Mouse (Mus musculus) heart, postnatal 0 days (tissue): Measurements from ENCODE around the gene Nfic. TPM values are rescaled to one million over a fixed set of nuclear protein-coding genes. Genes with fewer than 3 reads are reported as not detected.

Experiments
- ATAC-seq: fragments of 200-750 bp; cut with Nextera tagmentation; 2 replicates; pipeline ENCODE4 v1.8.0; 2017; ENCODE audit warnings: low read depth, moderate number of reproducible peaks, moderate library complexity; ENCODE audit not compliant: insufficient read depth
- DNase-seq: peaks from one replicate; pipeline ENCODE4 v3.0.0-alpha.2; 2016; ENCODE audit warnings: low spot score
- H3K27ac ChIP-seq: fragments of 300-500 bp; sonication (generic); 2 replicates; pipeline ENCODE4 v1.5.1; 2014; ENCODE audit warnings: low read depth, mild to moderate bottlenecking
- H3K27me3 ChIP-seq: fragments of 300-500 bp; sonication (generic); 2 replicates; pipeline ENCODE4 v1.6.1; 2014; ENCODE audit warnings: low read length, mixed read lengths; ENCODE audit not compliant: control insufficient read depth, insufficient read depth
- H3K36me3 ChIP-seq: fragments of 300-500 bp; sonication (generic); replicated peaks from 2 replicates; pipeline ENCODE4 v1.6.1; 2014; ENCODE audit warnings: low read length, mixed read lengths; ENCODE audit not compliant: control insufficient read depth, insufficient read depth
- H3K4me1 ChIP-seq: fragments of 300-500 bp; sonication (generic); 2 replicates; pipeline ENCODE4 v1.6.1; 2014; ENCODE audit warnings: antibody characterized with exemption; ENCODE audit not compliant: control insufficient read depth, insufficient read depth
- H3K4me2 ChIP-seq: fragments of 300-500 bp; sonication (generic); 2 replicates; pipeline ENCODE4 v1.6.1; 2014; ENCODE audit warnings: low read depth, mild to moderate bottlenecking, low read length, moderate library complexity
- H3K4me3 ChIP-seq: fragments of 300-500 bp; sonication (generic); 2 replicates; pipeline ENCODE4 v1.5.1; 2014; ENCODE audit warnings: low read depth, low read length
- H3K9ac ChIP-seq: fragments of 300-500 bp; sonication (generic); replicated peaks from 2 replicates; pipeline ENCODE4 v1.6.1; 2014; ENCODE audit warnings: low read depth, low read length, mixed read lengths
- H3K9me3 ChIP-seq: fragments of 300-500 bp; sonication (generic); replicated peaks from 2 replicates; pipeline ENCODE4 v1.6.1; 2016; ENCODE audit warnings: low read length; ENCODE audit not compliant: control insufficient read depth
- CTCF ChIP-seq: IDR thresholded peaks from 2 replicates; pipeline ENCODE4 v1.5.1; 2016; ENCODE audit warnings: antibody characterized with exemption, control low read depth, low read depth
- EP300 ChIP-seq: IDR thresholded peaks from 2 replicates; pipeline ENCODE4 v1.6.1; 2016; ENCODE audit warnings: antibody characterized with exemption, low read depth
- WGBS: fragments of 180-500 bp; shearing (Covaris S2); extraction: QIAGEN DNeasy Blood & Tissue Kit; methylation state at CpG from one replicate; pipeline ENCODE4 v1.1.7; 2014; 5-methylcytosine and 5-hydroxymethylcytosine counted together
- polyA plus RNA-seq: library from polyadenylated mRNA; unstranded; fragments of >200 nt; fragmentation: Nextera tagmentation; extraction: Ambion mirVana; gene quantifications from 2 replicates; pipeline ENCODE4 v1.2.1, GENCODE M21; 2015
- total RNA-seq: library from RNA; depleted of rRNA; stranded (reverse); fragments of >200 nt; gene quantifications from 2 replicates; pipeline ENCODE4 v1.2.3, GENCODE M21; 2014; ENCODE audit warnings: low replicate concordance

Gene Nfic
- total and polyA plus RNA-seq, 2 experiments from 2014 or later = 47.6 to 73.7 TPM

DNA sequence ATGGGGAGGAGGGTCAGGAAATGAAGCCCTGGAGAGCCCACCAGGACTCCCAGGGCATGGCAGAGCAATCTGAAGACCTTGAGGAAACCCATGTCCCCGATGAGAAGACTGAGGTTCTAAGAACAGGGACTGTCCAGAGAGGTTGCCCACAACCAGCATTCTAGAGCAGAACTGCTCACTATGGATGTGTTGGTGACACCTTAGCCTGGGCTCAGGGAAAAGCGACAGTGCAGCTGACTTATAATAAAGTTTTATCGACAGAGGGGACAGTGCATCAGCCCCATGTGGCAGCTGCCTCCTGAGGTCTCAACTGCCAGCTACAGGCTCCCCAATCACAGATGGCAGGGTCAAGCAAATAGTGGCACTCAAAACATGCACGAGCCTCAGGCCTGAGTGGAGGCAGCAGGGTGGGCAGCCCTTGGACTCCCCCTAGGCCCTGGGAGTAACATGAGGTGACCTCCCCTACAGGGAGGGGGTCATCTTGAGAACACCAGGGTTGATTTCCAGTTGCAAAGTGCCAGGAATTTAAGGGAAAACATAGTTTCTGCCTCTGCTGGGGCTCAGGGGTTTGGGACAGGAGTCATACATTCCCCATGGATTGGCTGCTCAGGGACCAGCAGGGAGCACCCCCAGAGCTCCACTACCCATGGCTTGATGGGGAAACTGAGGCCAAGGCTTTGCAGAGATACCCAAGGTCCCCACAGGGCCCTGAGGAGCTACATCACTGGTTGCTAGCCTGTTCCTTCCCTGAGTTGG lies 34.2 kb downstream of the Nfic start:
- TF ChIP-seq EP300 (no peak), CTCF (no peak)
- Histone ChIP-seq H3K27ac (peak overlapping the region; percentile 22; the same call in 1 of the 2 replicates), H3K4me2 (no peak overlapping the region), H3K4me3 (no peak overlapping the region), H3K4me1 (peaks cover 56% of the 10 kb centered on the region), H3K9me3 (no peaks in the 10 kb centered on the region), H3K9ac (no peak overlapping the region), H3K36me3 (peaks cover 17% of the 10 kb centered on the region), H3K27me3 (no peaks in the 10 kb centered on the region)
- no peak for DNase-seq
- WGBS = 73% methylated on average over 4 of the region's 4 CpGs
- no peak for ATAC-seq

DNA sequence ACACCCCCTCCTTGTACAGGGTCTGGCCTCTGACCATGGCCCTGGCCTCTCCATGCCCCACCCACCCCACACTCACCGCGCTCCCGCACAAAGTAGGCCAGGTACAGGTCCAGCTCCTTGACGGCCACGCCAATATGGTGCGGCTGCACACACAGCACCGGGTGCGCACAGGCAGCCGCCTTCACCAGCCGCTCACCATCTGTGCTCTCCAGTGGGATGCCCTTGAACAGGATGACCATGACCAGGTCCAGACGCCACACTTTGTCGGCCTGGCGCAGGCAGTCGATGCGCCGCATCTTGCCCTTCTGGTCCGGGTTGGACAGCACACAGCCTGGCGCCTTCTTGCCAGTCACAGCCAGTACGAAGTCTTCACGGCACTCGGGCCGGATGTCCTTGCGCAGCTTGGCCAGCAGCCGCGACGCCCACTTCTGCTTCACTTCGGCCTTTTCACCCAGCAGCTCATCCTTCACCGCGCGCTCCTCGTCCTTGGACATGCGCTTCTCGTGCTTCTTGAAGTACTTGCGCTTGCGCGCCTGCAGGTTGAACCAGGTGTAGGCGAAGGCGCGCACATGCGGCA lies 35.2 kb downstream of the Nfic start:
- DNase-seq (no peak), ATAC-seq (no peak)
- Histone ChIP-seq H3K4me1 (peaks cover 58% of the 10 kb centered on the region), H3K4me2 (no peak overlapping the region), H3K27ac (no peak overlapping the region), H3K36me3 (peaks cover 17% of the 10 kb centered on the region), H3K4me3 (no peak overlapping the region), H3K9ac (no peak overlapping the region), H3K27me3 (no peaks in the 10 kb centered on the region), H3K9me3 (no peaks in the 10 kb centered on the region)
- WGBS = 89% methylated on average over 40 of the region's 40 CpGs
- TF ChIP-seq EP300 = no peak

DNA sequence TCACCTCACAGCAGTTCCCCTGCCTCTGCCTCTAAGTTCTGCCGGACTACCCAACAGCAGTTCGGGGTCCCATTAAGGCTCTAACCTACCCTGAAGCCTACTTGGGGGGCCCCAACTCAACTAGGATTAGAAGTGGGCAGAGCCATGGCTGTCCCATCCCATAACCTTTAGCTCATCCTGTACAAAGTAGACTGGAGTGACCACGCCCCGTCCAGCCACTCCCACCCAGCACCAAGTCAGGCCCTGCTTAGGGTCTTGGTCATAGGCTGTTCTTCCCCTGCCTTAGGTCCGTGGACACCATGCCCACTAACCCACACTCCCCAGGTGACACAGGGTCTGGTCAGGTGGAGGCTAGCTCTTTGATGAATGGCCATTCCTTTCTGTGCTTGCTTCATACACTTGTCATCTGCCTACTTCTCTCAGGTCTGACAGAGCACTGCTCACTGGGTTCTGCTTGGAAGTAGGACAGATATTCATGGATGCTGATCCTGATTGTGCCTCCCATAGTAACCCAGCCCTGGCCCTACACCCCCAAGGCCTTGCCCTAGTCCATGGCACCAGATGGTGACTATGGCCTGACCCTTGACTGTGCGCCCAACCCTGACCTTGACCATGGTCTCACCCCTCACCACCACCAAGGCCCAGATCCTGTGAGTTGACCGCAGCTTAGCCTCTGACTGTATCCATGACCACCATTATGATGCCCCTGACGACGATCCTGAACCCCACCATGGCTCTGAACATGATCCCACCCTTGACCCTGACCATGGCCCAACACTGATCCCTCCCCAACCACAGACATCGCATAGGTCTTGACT lies 36.1 kb downstream of the Nfic start:
- H3K27ac ChIP-seq = no peak overlapping the region
- 93% methylated on average over 10 of the region's 10 CpGs for WGBS
- DNase-seq = no peak
- peaks cover 60% of the 10 kb centered on the region for H3K4me1 ChIP-seq
- no peak overlapping the region for H3K4me3 ChIP-seq
- H3K36me3 ChIP-seq = peaks cover 17% of the 10 kb centered on the region
- no peak for ATAC-seq
- TF ChIP-seq EP300 (no peak), CTCF (no peak)
- no peaks in the 10 kb centered on the region for H3K9me3 ChIP-seq
- no peak overlapping the region for H3K9ac ChIP-seq
- H3K27me3 ChIP-seq = no peaks in the 10 kb centered on the region
- no peak overlapping the region for H3K4me2 ChIP-seq

DNA sequence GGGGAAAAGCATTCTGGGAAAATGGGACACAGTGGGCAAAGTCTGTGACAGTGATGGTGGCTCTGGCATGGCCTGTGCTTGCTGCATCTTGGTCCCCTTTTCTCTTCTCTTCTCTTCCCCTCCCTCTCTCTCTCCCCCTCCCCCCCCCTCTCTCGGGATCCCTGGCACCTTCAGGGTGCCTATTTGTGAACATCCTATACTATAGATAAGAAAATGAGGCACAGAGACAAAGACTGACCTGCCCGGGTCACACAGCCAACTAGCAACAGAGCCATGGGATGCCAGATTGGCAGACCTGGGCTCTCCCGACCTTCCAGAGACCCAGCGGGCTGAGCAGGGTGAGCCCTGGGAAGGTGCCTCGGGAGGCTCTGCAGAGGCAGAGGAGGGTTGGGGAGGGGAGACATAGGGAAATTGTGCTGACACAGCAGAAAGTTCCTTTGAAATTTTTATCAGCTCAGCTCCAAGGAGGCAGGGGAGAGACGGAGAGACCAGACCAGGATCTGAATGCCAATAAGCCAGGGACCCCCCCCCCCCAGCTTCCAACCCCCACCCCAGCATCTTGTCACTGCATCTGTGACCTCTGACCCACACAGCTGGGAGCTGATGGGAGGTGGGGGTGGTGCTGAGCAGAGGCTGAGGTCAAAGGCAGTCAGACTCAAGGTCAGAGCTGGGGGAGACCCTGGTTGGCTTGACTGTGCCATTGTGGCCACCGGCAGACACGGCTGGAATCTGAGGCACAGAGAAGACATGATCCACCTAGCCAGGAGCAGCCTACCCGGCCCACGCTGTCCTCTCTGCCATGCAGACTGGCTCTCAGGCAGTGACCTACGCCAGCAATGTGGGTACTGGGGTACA lies 37.0 kb downstream of the Nfic start:
- H3K4me1 ChIP-seq = peaks cover 65% of the 10 kb centered on the region
- ATAC-seq (no peak), DNase-seq (no peak)
- no peaks in the 10 kb centered on the region for H3K9me3 ChIP-seq
- no peaks in the 10 kb centered on the region for H3K27me3 ChIP-seq
- no peak overlapping the region for H3K27ac ChIP-seq
- H3K9ac ChIP-seq = 0 out of 2 replicates have a peak overlapping the region, but pooled peaks have one; percentile 11
- TF ChIP-seq EP300 (no peak), CTCF (no peak)
- peaks cover 17% of the 10 kb centered on the region for H3K36me3 ChIP-seq
- no peak overlapping the region for H3K4me2 ChIP-seq
- 51% methylated on average over 11 of the region's 11 CpGs for WGBS
- H3K4me3 ChIP-seq = no peak overlapping the region
